Mouse (Mus musculus) CH12.LX (cell line): ENCODE data around the gene Hnrnpr. TPM values are rescaled to one million over a fixed set of nuclear protein-coding genes. Genes with fewer than 3 reads are reported as not detected.

Experiments used
- DNase-seq: peaks from one replicate; pipeline ENCODE4 v3.0.0-alpha.2; 2013; ENCODE audit errors: extremely low read depth
- H3K27ac ChIP-seq: 2 replicates; pipeline ENCODE4 v1.5.1; 2012; ENCODE audit warnings: low read depth, mild to moderate bottlenecking, control low read depth, moderate library complexity; ENCODE audit not compliant: insufficient read depth
- H3K27me3 ChIP-seq: replicated peaks from 2 replicates; pipeline ENCODE3; 2012; ENCODE audit warnings: inconsistent platforms
- H3K36me3 ChIP-seq, 2 experiments: replicated peaks in 1 of 2; 2 replicates each; pipeline versions ENCODE3 to v1.6.1; 2012; ENCODE audit warnings: inconsistent platforms in 1 of 2, low read length in 1 of 2, mild to moderate bottlenecking in 1 of 2, mixed read lengths in 1 of 2, moderate library complexity in 1 of 2; ENCODE audit not compliant: control insufficient read depth in 1 of 2, insufficient read depth in 1 of 2
- H3K4me1 ChIP-seq, 2 experiments: 2 replicates each; pipeline ENCODE4 v1.6.1; 2012; ENCODE audit warnings: inconsistent platforms in 1 of 2, moderate library complexity in 1 of 2; ENCODE audit not compliant: insufficient read depth in 2 of 2, control insufficient read depth in 1 of 2
- H3K4me2 ChIP-seq: 2 replicates; pipeline ENCODE4 v1.6.1; 2012; ENCODE audit warnings: low read depth, mild to moderate bottlenecking, control low read depth; ENCODE audit not compliant: poor library complexity, insufficient read depth, severe bottlenecking
- H3K4me3 ChIP-seq, 3 experiments: fragments of 150-350 bp in 1 of 3; sonication (generic) in 1 of 3; replicated peaks in 1 of 3; 2 replicates each; pipeline versions ENCODE3 to v1.5.1; 2011 to 2012; ENCODE audit warnings: low read depth in 2 of 3, low read length in 2 of 3, mild to moderate bottlenecking in 2 of 3, moderate library complexity in 2 of 3, control low read depth in 1 of 3, improper control_type of control experiment in 1 of 3, inconsistent platforms in 1 of 3, mixed read lengths in 1 of 3; ENCODE audit not compliant: poor library complexity in 1 of 3
- H3K79me2 ChIP-seq: replicated peaks from 2 replicates; pipeline ENCODE4 v1.6.1; 2012; ENCODE audit warnings: mild to moderate bottlenecking, moderate library complexity; ENCODE audit not compliant: control insufficient read depth, poor library complexity, insufficient read depth, severe bottlenecking; ENCODE audit errors: extremely low read depth
- H3K9ac ChIP-seq: 2 replicates; pipeline ENCODE4 v1.6.1; 2012; ENCODE audit warnings: low read depth, mild to moderate bottlenecking, control low read depth, moderate library complexity; ENCODE audit not compliant: insufficient read depth
- H3K9me3 ChIP-seq: replicated peaks from 2 replicates; pipeline ENCODE3; 2012; ENCODE audit warnings: low read length, inconsistent platforms, mixed read lengths
- CHD1 ChIP-seq: IDR thresholded peaks from 2 replicates; pipeline ENCODE4 v1.6.1; 2012; ENCODE audit warnings: low read depth, low read length, improper control_type of control experiment, inconsistent platforms
- CTCF ChIP-seq, 2 experiments: IDR thresholded peaks in 1 of 2; conservative IDR thresholded peaks in 1 of 2; 2 replicates each; pipeline ENCODE4 v1.5.1; 2011 to 2012; ENCODE audit warnings: low read depth in 2 of 2, low read length in 2 of 2, improper control_type of control experiment in 1 of 2, inconsistent platforms in 1 of 2, mild to moderate bottlenecking in 1 of 2, moderate library complexity in 1 of 2
- E2F4 ChIP-seq: IDR thresholded peaks from 2 replicates; pipeline ENCODE4 v1.6.1; 2011; ENCODE audit warnings: low read depth, low read length, improper control_type of control experiment; ENCODE audit not compliant: insufficient replicate concordance
- ELF1 ChIP-seq: IDR thresholded peaks from 2 replicates; pipeline ENCODE4 v1.6.1; 2014; ENCODE audit warnings: low read depth, mild to moderate bottlenecking, inconsistent platforms, low read length, improper control_type of control experiment
- GABPA ChIP-seq: IDR thresholded peaks from 2 replicates; pipeline ENCODE4 v1.6.1; 2012; ENCODE audit warnings: low read depth, low read length, improper control_type of control experiment, inconsistent platforms; ENCODE audit not compliant: insufficient replicate concordance
- HCFC1 ChIP-seq: IDR thresholded peaks from 2 replicates; pipeline ENCODE4 v1.6.1; 2012; ENCODE audit warnings: low read depth, mild to moderate bottlenecking, inconsistent platforms, low read length, improper control_type of control experiment
- IRF4 ChIP-seq: IDR thresholded peaks from 2 replicates; pipeline ENCODE4 v1.6.1; 2014; ENCODE audit warnings: low read depth, mild to moderate bottlenecking, inconsistent platforms, low read length, improper control_type of control experiment
- JUND ChIP-seq: conservative IDR thresholded peaks from 2 replicates; pipeline ENCODE4 v1.6.1; 2011; ENCODE audit warnings: low read depth, low read length, improper control_type of control experiment
- KAT2A ChIP-seq: IDR thresholded peaks from 2 replicates; pipeline ENCODE4 v1.6.1; 2012; ENCODE audit warnings: low read length, improper control_type of control experiment, inconsistent platforms; ENCODE audit not compliant: insufficient replicate concordance
- MEF2A ChIP-seq: IDR thresholded peaks from 2 replicates; pipeline ENCODE4 v1.6.1; 2014; ENCODE audit warnings: low read depth, mild to moderate bottlenecking, inconsistent platforms, low read length, improper control_type of control experiment, borderline replicate concordance
- MXI1 ChIP-seq: IDR thresholded peaks from 2 replicates; pipeline ENCODE4 v1.6.1; 2011; ENCODE audit warnings: mild to moderate bottlenecking, low read depth, low read length, improper control_type of control experiment
- MYC ChIP-seq: IDR thresholded peaks from 2 replicates; pipeline ENCODE4 v1.6.1; 2011; ENCODE audit warnings: low read depth, mild to moderate bottlenecking, improper control_type of control experiment, low read length
- NRF1 ChIP-seq: IDR thresholded peaks from 2 replicates; pipeline ENCODE4 v1.6.1; 2014; ENCODE audit warnings: low read depth, mild to moderate bottlenecking, inconsistent platforms, low read length, improper control_type of control experiment, moderate library complexity
- PAX5 ChIP-seq: IDR thresholded peaks from 2 replicates; pipeline ENCODE4 v1.6.1; 2012; ENCODE audit warnings: low read length, inconsistent platforms, mixed read lengths
- POLR2AphosphoS2 ChIP-seq: IDR thresholded peaks from 2 replicates; pipeline ENCODE4 v1.6.1; 2011; ENCODE audit warnings: low read depth, low read length, improper control_type of control experiment
- TBP ChIP-seq: conservative IDR thresholded peaks from 2 replicates; pipeline ENCODE4 v1.6.1; 2011; ENCODE audit warnings: low read depth, low read length, improper control_type of control experiment
- USF2 ChIP-seq: conservative IDR thresholded peaks from 2 replicates; pipeline ENCODE4 v1.6.1; 2011; ENCODE audit warnings: low read depth, low read length, improper control_type of control experiment
- ZC3H11A ChIP-seq: IDR thresholded peaks from 2 replicates; pipeline ENCODE4 v1.6.1; 2012; ENCODE audit warnings: low read depth, mild to moderate bottlenecking, inconsistent platforms, low read length, improper control_type of control experiment
- ZNF384 ChIP-seq: IDR thresholded peaks from 2 replicates; pipeline ENCODE4 v1.6.1; 2012; ENCODE audit warnings: low read depth, low read length, improper control_type of control experiment, inconsistent platforms
- dilution Hi-C: fragments of 300-500 bp; cut with MboI; formaldehyde crosslinking; loops from 2 replicates; pipeline ENCODE4 v1.14.3; 2020; ENCODE audit warnings: low sequenced_read_pairs; ENCODE audit not compliant: extremely low pct_unique_long_range_greater_than_20kb, extremely low pct_ligation_motif_present
- in situ Hi-C: fragments of 300-500 bp; cut with MboI; formaldehyde crosslinking; loops from 3 replicates; pipeline ENCODE4 v1.14.3; 2019; ENCODE audit warnings: low sequenced_read_pairs, low pct_ligation_motif_present, low pct_unique_long_range_greater_than_20kb, mixed read lengths
- polyA plus RNA-seq: library from polyadenylated mRNA; unstranded; fragments of >175 nt; gene quantifications from 2 replicates; pipeline ENCODE4 v1.2.1, GENCODE M21; 2012; ENCODE audit warnings: low read depth; ENCODE audit not compliant: insufficient read length
- total RNA-seq, 2 experiments: library from RNA; depleted of rRNA; stranded (reverse); fragments of 300-350 nt in 1 of 2; fragments of >200 nt in 1 of 2; gene quantifications; 2 replicates each; pipeline ENCODE4 v1.2.3; 2012 to 2014

Gene Hnrnpr
- total and polyA plus RNA-seq, 3 experiments, result 65.6 to 130 (median 117) TPM

DNA sequence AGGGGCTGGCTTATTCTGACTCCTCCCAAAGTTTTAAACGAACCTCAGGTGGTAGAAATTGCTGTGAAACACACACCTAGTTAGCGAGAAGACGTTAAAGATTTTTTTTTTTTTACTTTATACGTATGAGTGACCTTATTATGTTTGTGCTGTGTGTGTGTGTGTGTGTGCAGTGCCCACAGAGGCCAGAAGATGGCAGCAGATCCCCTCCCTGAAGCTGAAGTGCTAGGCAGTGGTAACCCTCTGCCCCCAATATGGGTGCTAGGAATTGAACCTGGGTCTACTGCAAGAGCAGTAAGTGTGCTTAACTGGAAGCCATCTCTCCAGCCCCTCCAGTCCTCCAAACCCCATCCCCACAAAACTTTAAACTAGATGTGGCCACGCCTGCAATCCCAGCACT lies 72.3 kb downstream of the Hnrnpr start (continued):
- no peak for TF ChIP-seq HCFC1

DNA sequence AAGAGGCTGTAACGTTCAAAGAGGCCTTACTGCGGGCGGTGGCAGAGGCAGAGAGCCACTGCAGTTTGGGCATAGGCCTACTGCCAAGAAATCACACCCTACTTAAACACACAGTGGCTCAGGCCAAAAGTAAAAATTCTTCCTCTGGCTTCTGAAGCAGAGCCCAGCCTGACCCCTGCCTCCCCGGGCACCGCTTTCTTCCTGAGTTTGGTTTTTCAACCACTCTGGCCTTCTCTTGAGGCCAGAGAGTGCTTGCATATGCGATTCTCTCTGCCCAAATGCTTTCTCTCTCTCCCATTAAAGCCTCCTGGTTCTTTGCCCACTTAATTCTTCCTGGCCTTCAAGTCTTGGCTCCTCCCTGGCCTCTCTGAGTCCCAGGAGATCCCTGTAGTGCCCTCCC lies 73.1 kb downstream of the Hnrnpr start:
- Histone ChIP-seq H3K27ac (no peak overlapping the region), H3K4me3 (no peak overlapping the region), H3K9me3 (peaks cover 16% of the 10 kb centered on the region)
- TF ChIP-seq POLR2AphosphoS2 (no peak), MEF2A (no peak), E2F4 (no peak), NRF1 (no peak), CHD1 (no peak), ZC3H11A (no peak), ZNF384 (no peak), PAX5 (no peak), TBP (no peak), JUND (no peak), MYC (no peak), USF2 (no peak), CTCF (conservative IDR thresholded peaks at IDR 0.05 in 1 of 2, IDR thresholded peaks at IDR 0.05 in 1 of 2; ENCODE audit: low read depth in 2 of 2, low read length in 2 of 2) (no peak), GABPA (no peak), ELF1 (no peak), MXI1 (no peak), IRF4 (no peak)
- TF ChIP-seq, all 38 proteins: peak for 0
- Histone ChIP-seq H3K36me3 (no peaks in the 10 kb centered on the region), H3K79me2 (no peaks in the 10 kb centered on the region), H3K4me2 (no peak overlapping the region), H3K4me1 (no peaks in the 10 kb centered on the region), H3K9ac (no peak overlapping the region), H3K27me3 (peaks cover 30% of the 10 kb centered on the region)
- no peak for DNase-seq
- in situ Hi-C loops, result loop anchor here (5.0 kb wide), 1 partner anchor 43 kb away; no protein-coding TSS in a partner anchor
- dilution Hi-C loops, result no loop called here

GRCm38 (mm10) chr4:136387261-136387660 lies 76.5 kb downstream of the Hnrnpr start:
- H3K9ac ChIP-seq, result no peak overlapping the region
- no peak overlapping the region for H3K4me2 ChIP-seq
- no peak for TF ChIP-seq KAT2A
- TF ChIP-seq, all 38 proteins: peak for 0
- H3K9me3 ChIP-seq, result peaks cover 10% of the 10 kb centered on the region
- in situ Hi-C loops (no loop called here), dilution Hi-C loops (no loop called here)
- no peaks in the 10 kb centered on the region for H3K4me1 ChIP-seq
- peaks cover 47% of the 10 kb centered on the region for H3K27me3 ChIP-seq
- H3K79me2 ChIP-seq, result no peaks in the 10 kb centered on the region
- DNase-seq, result no peak
- H3K4me3 ChIP-seq, result no peak overlapping the region
- no peaks in the 10 kb centered on the region for H3K36me3 ChIP-seq
- H3K27ac ChIP-seq, result no peak overlapping the region
